Mouse (Mus musculus): Measurements from ENCODE around the gene Slc7a7.

Gene Slc7a7

DNA sequence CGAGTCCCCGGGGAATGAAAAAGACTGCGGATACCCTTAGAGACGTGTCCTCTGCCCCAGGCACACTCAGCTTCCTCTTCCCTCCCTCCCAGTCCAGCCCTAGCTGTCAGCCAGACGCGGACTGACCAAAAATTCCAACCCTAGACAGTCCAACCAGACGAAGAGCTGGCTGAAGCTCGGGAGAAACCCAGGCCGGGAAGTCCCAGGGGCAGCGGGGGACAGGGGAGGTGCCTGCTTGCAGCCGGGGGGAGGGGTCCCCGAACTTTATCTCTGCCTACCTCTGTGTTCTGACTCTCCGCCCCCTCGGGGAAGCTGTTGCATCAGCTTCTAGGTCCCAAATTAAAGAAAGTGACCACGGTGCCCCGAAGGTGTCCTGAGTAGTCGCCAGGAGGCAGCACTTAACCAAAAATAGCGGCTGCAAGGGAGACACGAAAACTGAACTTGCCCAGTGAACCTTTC, at the start of gene Slc7a7:
Slc7a7 (minus strand) TSS at position 158 of the 459 bp plus-strand sequence.
- peak in 1 of 2 experiments; percentile 26 for DNase-seq (ENCODE audit: low spot score in 2 of 2)

DNA sequence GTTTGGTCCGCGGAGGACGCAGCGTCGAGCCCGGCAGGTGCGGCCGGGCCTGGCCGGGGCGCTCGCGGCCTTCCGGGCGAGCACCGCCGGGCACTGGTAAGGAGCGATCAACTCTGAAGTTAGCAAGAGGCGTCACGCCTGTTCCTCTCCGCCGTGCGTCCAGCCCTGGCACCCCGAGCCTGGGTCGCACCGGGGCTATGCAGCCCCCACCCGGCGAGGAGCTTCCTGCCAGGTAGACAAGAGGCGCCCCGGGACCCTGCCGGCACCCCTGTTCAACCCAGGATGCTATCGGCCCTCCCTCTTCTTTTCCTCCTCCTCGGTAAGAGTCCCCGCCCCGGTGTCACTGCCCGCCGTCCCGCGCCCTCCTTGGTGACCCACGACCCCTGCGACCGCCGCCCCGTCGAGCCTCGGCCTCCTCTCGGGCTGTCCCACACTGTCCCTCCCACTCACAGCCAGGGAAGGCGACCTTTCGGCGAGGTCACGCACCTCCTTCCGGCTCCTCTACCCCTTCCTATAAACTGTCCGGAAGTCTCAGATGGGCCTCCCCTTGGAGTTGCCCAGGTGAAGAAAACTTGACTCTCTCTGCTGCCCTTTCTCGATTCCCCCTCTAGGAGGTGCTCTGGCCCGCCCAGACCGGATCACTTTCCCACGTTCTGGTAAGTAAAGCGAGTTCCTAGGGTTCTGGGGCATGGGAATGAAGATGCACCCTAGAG, 46.9 kb upstream of the Slc7a7 start:
- DNase-seq (ENCODE audit: low spot score in 2 of 2), result peak; percentile 63 to 70

DNA sequence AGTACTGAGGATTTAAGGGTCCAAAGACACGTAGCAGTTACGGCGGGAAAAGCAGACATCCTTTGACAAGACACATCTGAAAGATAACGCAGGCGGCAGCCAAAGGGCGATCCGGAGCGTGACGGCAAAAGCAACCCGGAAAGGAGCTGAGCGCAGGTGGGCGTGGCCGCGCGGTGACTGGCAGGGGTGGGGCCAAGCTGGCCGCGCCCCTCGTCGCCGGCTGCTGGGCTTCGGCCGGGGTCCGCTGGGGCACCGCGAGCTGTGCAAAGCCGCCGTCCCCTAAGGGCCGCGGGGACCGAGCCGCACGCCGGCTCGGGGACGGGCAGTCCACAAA, 46.3 kb upstream of the Slc7a7 start, which contains the start of gene Lrp10:
Lrp10 (plus strand) TSS at position 179 of the 334 bp plus-strand sequence.
- DNase-seq (ENCODE audit: low spot score in 2 of 2), result peak; percentile 91 to 92

GRCm38 (mm10) chr14:54463108-54463958, 45.8 kb upstream of the Slc7a7 start:
- DNase-seq (ENCODE audit: low spot score in 2 of 2), result no peak

- no peak for DNase-seq (ENCODE audit: low spot score in 2 of 2)
Observed at GRCm38 (mm10) chr14:54462146-54462545, 44.6 kb upstream of the Slc7a7 start.

GRCm38 (mm10) chr14:54457907-54458569, 40.5 kb upstream of the Slc7a7 start:
- DNase-seq (ENCODE audit: low spot score in 2 of 2), result no peak

GRCm38 (mm10) chr14:54454669-54455528, 37.3 kb upstream of the Slc7a7 start:
- no peak for DNase-seq (ENCODE audit: low spot score in 2 of 2)

DNA sequence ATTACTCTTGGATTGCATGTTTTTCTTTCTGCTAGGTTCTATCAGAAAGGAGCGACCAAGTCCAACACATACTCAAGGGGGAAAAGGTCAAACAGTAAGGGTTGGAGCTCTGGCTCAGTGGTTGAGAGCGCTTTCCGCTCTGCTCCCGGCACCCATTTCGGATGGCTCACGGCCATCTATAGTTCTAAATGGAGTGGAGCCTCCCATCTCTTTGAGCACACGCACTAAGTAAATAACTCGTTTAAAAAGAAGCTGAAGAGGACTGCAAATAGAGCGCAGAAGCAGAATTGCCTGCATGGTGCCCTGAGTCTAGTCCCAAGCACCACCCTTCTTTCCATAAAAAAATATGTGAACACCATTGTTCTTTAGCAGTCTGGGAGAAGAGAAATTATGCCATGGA, 36.0 kb upstream of the Slc7a7 start:
- DNase-seq (ENCODE audit: low spot score in 2 of 2), result no peak

GRCm38 (mm10) chr14:54445476-54445875, 27.9 kb upstream of the Slc7a7 start:
- DNase-seq (ENCODE audit: low spot score in 2 of 2), result no peak

GRCm38 (mm10) chr14:54443712-54444618, 26.4 kb upstream of the Slc7a7 start:
- no peak for DNase-seq (ENCODE audit: low spot score in 2 of 2)

- no peak for DNase-seq (ENCODE audit: low spot score in 2 of 2)
Observed at GRCm38 (mm10) chr14:54443196-54443595, 25.6 kb upstream of the Slc7a7 start.

GRCm38 (mm10) chr14:54442548-54442947, 25.0 kb upstream of the Slc7a7 start:
- no peak for DNase-seq (ENCODE audit: low spot score in 2 of 2)

- no peak for DNase-seq (ENCODE audit: low spot score in 2 of 2)
Observed at GRCm38 (mm10) chr14:54441365-54441764, 23.8 kb upstream of the Slc7a7 start.

DNA sequence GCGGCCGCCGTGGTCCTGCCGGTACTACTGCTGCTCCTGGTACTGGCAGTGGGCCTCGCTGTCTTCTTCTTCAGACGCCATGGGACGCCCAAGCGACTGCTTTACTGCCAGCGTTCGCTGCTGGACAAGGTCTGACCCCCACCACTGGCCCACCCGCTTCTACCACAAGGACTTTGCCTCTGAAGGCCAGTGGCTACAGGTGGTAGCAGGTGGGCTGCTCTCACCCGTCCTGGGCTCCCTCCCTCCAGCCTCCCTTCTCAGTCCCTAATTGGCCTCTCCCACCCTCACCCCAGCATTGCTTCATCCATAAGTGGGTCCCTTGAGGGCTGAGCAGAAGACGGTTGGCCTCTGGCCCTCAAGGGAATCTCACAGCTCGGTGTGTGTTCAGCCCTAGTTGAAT, 23.0 kb upstream of the Slc7a7 start:
- DNase-seq (ENCODE audit: low spot score in 2 of 2), result no peak

DNA sequence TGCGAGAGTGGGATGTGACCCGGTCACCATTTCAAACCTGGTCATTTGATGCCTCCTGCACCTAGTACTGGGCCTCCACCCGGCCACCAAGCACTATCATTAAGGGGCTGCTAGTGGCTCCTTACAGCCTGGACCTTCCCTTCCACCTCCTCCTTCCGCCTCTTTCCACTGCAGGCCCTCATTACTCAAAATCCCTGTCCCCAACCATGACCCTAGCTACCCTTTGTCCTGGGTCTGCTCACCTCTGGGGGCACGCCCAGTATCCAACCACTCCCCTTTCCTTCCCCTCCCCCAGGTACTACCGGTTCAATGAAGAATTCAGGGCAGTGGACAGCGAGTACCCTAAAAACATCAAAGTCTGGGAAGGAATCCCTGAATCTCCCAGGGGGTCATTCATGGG, 22.0 kb upstream of the Slc7a7 start:
- DNase-seq (ENCODE audit: low spot score in 2 of 2), result no peak

DNA sequence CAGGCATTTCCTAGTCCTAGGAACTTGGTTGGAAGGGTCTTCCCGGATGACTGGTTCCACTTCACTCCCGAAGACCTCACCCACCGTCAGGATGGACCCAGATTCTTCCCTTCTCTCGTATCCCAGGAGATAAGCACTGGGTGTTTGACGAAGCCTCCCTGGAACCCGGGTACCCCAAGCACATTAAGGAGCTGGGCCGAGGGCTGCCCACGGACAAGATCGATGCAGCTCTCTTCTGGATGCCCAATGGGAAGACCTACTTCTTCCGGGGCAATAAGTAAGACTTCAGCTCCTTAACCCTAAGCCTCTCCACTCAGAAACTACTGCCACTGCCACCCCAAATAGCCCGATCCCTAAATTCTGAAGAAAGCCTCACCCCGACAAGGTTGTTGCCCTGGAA, 21.6 kb upstream of the Slc7a7 start:
- DNase-seq (ENCODE audit: low spot score in 2 of 2), result no peak

GRCm38 (mm10) chr14:54435194-54435918, 17.8 kb upstream of the Slc7a7 start:
- DNase-seq (ENCODE audit: low spot score in 2 of 2), result no peak

DNA sequence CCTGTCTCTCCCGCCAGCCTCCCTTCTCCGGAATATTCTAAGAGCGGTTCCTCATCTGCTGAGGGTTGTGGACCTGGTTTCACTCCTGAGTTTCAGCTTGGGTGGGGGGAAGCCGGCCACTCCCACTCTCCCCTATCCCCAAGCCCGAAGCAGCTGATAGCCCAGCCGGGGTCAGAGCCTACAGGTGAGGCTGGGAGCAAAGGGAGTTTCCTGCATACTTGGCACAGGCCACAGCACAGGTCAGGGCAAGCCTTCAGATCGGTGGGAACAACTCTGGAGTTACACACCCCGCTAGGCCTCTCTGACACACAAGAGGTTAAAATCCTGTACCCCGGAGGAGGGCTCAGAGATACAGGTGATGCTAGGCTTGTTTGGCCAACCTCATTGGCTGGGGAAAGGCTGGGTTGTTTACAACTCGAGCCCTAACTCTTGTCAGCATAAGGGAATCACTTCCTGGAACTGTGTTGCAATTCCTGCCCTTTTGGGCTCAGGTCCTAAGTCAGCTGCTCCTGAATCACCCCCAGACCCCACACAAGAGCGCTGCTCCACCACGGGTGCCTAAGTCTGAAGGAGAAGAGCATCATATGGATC, 16.5 kb upstream of the Slc7a7 start:
- no peak for DNase-seq (ENCODE audit: low spot score in 2 of 2)
